Mouse (Mus musculus): Measurements from ENCODE around the gene Olfr1193. TPM values are rescaled to one million over a fixed set of nuclear protein-coding genes. Genes with fewer than 3 reads are reported as not detected.
"Not testable (repeated sequence)": the region's sequence is repeated elsewhere in the genome, so short reads cannot be mapped to it uniquely, and the experiment has no call there.

Gene Olfr1193
- not detected in 2 replicates for polyA plus RNA-seq (2015; fragmentation: Nextera tagmentation; extraction: Ambion mirVana)

- not testable (repeated sequence) for ATAC-seq; H3K9ac ChIP-seq (ENCODE audit: low read depth, low read length)
Observed at GRCm38 (mm10) chr2:88675328-88675727, at the start of gene Olfr1193. Gene Olfr1193 (plus strand): TSS chr2:88675628.

GRCm38 (mm10) chr2:88640242-88640641 is 35.2 kb upstream of the Olfr1193 start, which contains the start of gene Olfr1191-ps1:
Gene Olfr1191-ps1 (plus strand): TSS chr2:88640542.
- H3K36me3 ChIP-seq (ENCODE audit: control insufficient read depth, insufficient read depth, low read length); ATAC-seq; H3K9me3 ChIP-seq (replicated peaks; ENCODE audit: control insufficient read depth, low read length, poor library complexity, severe bottlenecking); H3K9ac ChIP-seq (ENCODE audit: low read depth, low read length); H3K4me1 ChIP-seq (ENCODE audit: control insufficient read depth, insufficient read depth, low read length); H3K27ac ChIP-seq (ENCODE audit: low read length); H3K4me2 ChIP-seq (ENCODE audit: low read length); H3K27me3 ChIP-seq (ENCODE audit: control insufficient read depth, insufficient read depth, low read depth, low read length); H3K4me3 ChIP-seq (ENCODE audit: low read depth, low read length): not testable (repeated sequence)
- 97% methylated on average over 1 of the region's 1 CpGs for whole genome bisulfite sequencing

More at GRCm38 (mm10) chr2:88675328-88675727, at the start of gene Olfr1193:
- H3K27me3 ChIP-seq (ENCODE audit: control insufficient read depth, insufficient read depth, low read depth, low read length); H3K4me2 ChIP-seq (ENCODE audit: low read length); H3K4me3 ChIP-seq (ENCODE audit: low read depth, low read length); H3K4me1 ChIP-seq (ENCODE audit: control insufficient read depth, insufficient read depth, low read length); H3K36me3 ChIP-seq (ENCODE audit: control insufficient read depth, insufficient read depth, low read length); H3K27ac ChIP-seq (ENCODE audit: low read length); H3K9me3 ChIP-seq (replicated peaks; ENCODE audit: control insufficient read depth, low read length, poor library complexity, severe bottlenecking): not testable (repeated sequence)

- Histone ChIP-seq H3K4me1 (ENCODE audit: control insufficient read depth, insufficient read depth, low read length) (no peaks in the 10 kb centered on the region), H3K27ac (ENCODE audit: low read length) (no peak within 1 kb of the TSS), H3K27me3 (ENCODE audit: control insufficient read depth, insufficient read depth, low read depth, low read length) (no peaks in the 10 kb centered on the region), H3K9ac (ENCODE audit: low read depth, low read length) (no peak within 1 kb of the TSS), H3K4me3 (ENCODE audit: low read depth, low read length) (no peak within 1 kb of the TSS), H3K9me3 (replicated peaks; ENCODE audit: control insufficient read depth, low read length, poor library complexity, severe bottlenecking) (no peaks in the 10 kb centered on the region), H3K36me3 (ENCODE audit: control insufficient read depth, insufficient read depth, low read length) (no peaks in the 10 kb centered on the region), H3K4me2 (ENCODE audit: low read length) (no peak within 1 kb of the TSS)
- ATAC-seq = no peak
- 51% methylated on average over 1 of the region's 1 CpGs for WGBS
Observed at GRCm38 (mm10) chr2:88648209-88648608, 27.2 kb upstream of the Olfr1193 start, which contains the start of gene Olfr1192-ps1. Gene Olfr1192-ps1 (plus strand): TSS chr2:88648509.

DNA sequence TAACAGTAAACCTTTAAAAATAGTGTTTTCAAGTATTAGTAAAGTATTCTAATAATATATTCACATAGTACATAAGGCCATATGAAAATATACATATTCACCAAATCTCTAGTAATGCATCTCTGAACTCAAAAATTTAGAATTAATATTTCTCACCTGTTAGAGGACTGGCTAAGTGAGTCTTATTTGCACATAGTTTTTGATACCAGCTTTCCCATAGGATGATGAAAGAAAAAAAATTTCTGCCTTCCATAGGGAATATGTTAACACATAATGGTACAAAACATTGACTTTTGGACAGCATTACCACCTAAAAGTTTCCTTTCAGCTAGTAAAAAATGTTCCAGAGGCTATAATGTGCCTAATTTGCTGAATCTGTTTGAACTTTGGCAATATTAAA is 13.7 kb downstream of the Olfr1193 start, which contains the start of gene Olfr1195:
Gene Olfr1195 (minus strand): TSS at position 101 of the 400 bp plus-strand sequence.
- Histone ChIP-seq H3K27me3 (ENCODE audit: control insufficient read depth, insufficient read depth, low read depth, low read length) (no peaks in the 10 kb centered on the region), H3K36me3 (ENCODE audit: control insufficient read depth, insufficient read depth, low read length) (no peaks in the 10 kb centered on the region), H3K4me2 (ENCODE audit: low read length) (no peak within 1 kb of the TSS), H3K27ac (ENCODE audit: low read length) (no peak within 1 kb of the TSS), H3K9ac (ENCODE audit: low read depth, low read length) (no peak within 1 kb of the TSS), H3K4me1 (ENCODE audit: control insufficient read depth, insufficient read depth, low read length) (no peaks in the 10 kb centered on the region), H3K4me3 (ENCODE audit: low read depth, low read length) (no peak within 1 kb of the TSS), H3K9me3 (replicated peaks; ENCODE audit: control insufficient read depth, low read length, poor library complexity, severe bottlenecking) (no peaks in the 10 kb centered on the region)
- no peak for ATAC-seq

GRCm38 (mm10) chr2:88704497-88704896 is 29.1 kb downstream of the Olfr1193 start, which contains the start of gene Olfr1196:
Gene Olfr1196 (minus strand): TSS chr2:88704597.
- no peak within 1 kb of the TSS for H3K27ac ChIP-seq (ENCODE audit: low read length)
- no peak within 1 kb of the TSS for H3K4me3 ChIP-seq (ENCODE audit: low read depth, low read length)
- WGBS = 91% methylated on average over 2 of the region's 2 CpGs
- H3K9ac ChIP-seq (ENCODE audit: low read depth, low read length) = no peak within 1 kb of the TSS
- no peaks in the 10 kb centered on the region for H3K9me3 ChIP-seq (replicated peaks; ENCODE audit: control insufficient read depth, low read length, poor library complexity, severe bottlenecking)
- H3K36me3 ChIP-seq (ENCODE audit: control insufficient read depth, insufficient read depth, low read length) = no peaks in the 10 kb centered on the region
- no peaks in the 10 kb centered on the region for H3K4me1 ChIP-seq (ENCODE audit: control insufficient read depth, insufficient read depth, low read length)
- ATAC-seq = no peak
- H3K4me2 ChIP-seq (ENCODE audit: low read length) = no peak within 1 kb of the TSS
- no peaks in the 10 kb centered on the region for H3K27me3 ChIP-seq (ENCODE audit: control insufficient read depth, insufficient read depth, low read depth, low read length)

Other genes starting within 250 kb of the Olfr1193 start
- not detected in 2 replicates for gene Olfr1181, start 249.5 kb upstream of the Olfr1193 start, polyA plus RNA-seq (2015; fragmentation: Nextera tagmentation; extraction: Ambion mirVana)
- not detected in 2 replicates for gene Gm13757, start 226.5 kb upstream of the Olfr1193 start, polyA plus RNA-seq (2015; fragmentation: Nextera tagmentation; extraction: Ambion mirVana)
- gene Olfr1183, start 220.8 kb upstream of the Olfr1193 start, polyA plus RNA-seq (2015; fragmentation: Nextera tagmentation; extraction: Ambion mirVana) = not detected in 2 replicates
- not detected in 2 replicates for gene Olfr1184, start 192.0 kb upstream of the Olfr1193 start, polyA plus RNA-seq (2015; fragmentation: Nextera tagmentation; extraction: Ambion mirVana)
- not detected in 2 replicates for gene Olfr1185-ps1, start 182.3 kb upstream of the Olfr1193 start, polyA plus RNA-seq (2015; fragmentation: Nextera tagmentation; extraction: Ambion mirVana)
- gene Olfr1186, start 157.1 kb upstream of the Olfr1193 start, polyA plus RNA-seq (2015; fragmentation: Nextera tagmentation; extraction: Ambion mirVana) = not detected in 2 replicates
- gene Olfr1188, start 118.7 kb upstream of the Olfr1193 start, polyA plus RNA-seq (2015; fragmentation: Nextera tagmentation; extraction: Ambion mirVana) = not detected in 2 replicates
- not detected in 2 replicates for gene Olfr1189, start 89.2 kb upstream of the Olfr1193 start, polyA plus RNA-seq (2015; fragmentation: Nextera tagmentation; extraction: Ambion mirVana)
- not detected in 2 replicates for gene Olfr1191-ps1, start 35.1 kb upstream of the Olfr1193 start, polyA plus RNA-seq (2015; fragmentation: Nextera tagmentation; extraction: Ambion mirVana)
- gene Olfr1192-ps1, start 27.1 kb upstream of the Olfr1193 start, polyA plus RNA-seq (2015; fragmentation: Nextera tagmentation; extraction: Ambion mirVana) = not detected in 2 replicates
- not detected in 2 replicates for gene Olfr1195, start 13.6 kb downstream of the Olfr1193 start, polyA plus RNA-seq (2015; fragmentation: Nextera tagmentation; extraction: Ambion mirVana)
- gene Olfr1196, start 29.0 kb downstream of the Olfr1193 start, polyA plus RNA-seq (2015; fragmentation: Nextera tagmentation; extraction: Ambion mirVana) = not detected in 2 replicates
- gene Olfr1197, start 56.7 kb downstream of the Olfr1193 start, polyA plus RNA-seq (2015; fragmentation: Nextera tagmentation; extraction: Ambion mirVana) = not detected in 2 replicates
- not detected in 2 replicates for gene Olfr1198, start 75.7 kb downstream of the Olfr1193 start, polyA plus RNA-seq (2015; fragmentation: Nextera tagmentation; extraction: Ambion mirVana)
- gene Olfr1199, start 84.8 kb downstream of the Olfr1193 start, polyA plus RNA-seq (2015; fragmentation: Nextera tagmentation; extraction: Ambion mirVana) = not detected in 2 replicates
- not detected in 2 replicates for gene Olfr1200, start 94.9 kb downstream of the Olfr1193 start, polyA plus RNA-seq (2015; fragmentation: Nextera tagmentation; extraction: Ambion mirVana)
- not detected in 2 replicates for gene Olfr1201, start 117.4 kb downstream of the Olfr1193 start, polyA plus RNA-seq (2015; fragmentation: Nextera tagmentation; extraction: Ambion mirVana)
- gene Olfr1202, start 138.9 kb downstream of the Olfr1193 start, polyA plus RNA-seq (2015; fragmentation: Nextera tagmentation; extraction: Ambion mirVana) = not detected in 2 replicates
- not detected in 2 replicates for gene Olfr1205, start 154.1 kb downstream of the Olfr1193 start, polyA plus RNA-seq (2015; fragmentation: Nextera tagmentation; extraction: Ambion mirVana)
- not detected in 2 replicates for gene Olfr1204, start 173.7 kb downstream of the Olfr1193 start, polyA plus RNA-seq (2015; fragmentation: Nextera tagmentation; extraction: Ambion mirVana)
- not detected in 2 replicates for gene Olfr1206, start 187.6 kb downstream of the Olfr1193 start, polyA plus RNA-seq (2015; fragmentation: Nextera tagmentation; extraction: Ambion mirVana)
- gene Olfr1208, start 226.7 kb downstream of the Olfr1193 start, polyA plus RNA-seq (2015; fragmentation: Nextera tagmentation; extraction: Ambion mirVana) = not detected in 2 replicates
- gene Olfr1209, start 239.5 kb downstream of the Olfr1193 start, polyA plus RNA-seq (2015; fragmentation: Nextera tagmentation; extraction: Ambion mirVana) = not detected in 2 replicates

All from midbrain, embryonic 16.5 days (tissue).